Mouse (Mus musculus): ENCODE measurements at regions not wholly inside any gene's neighbourhood (a gene's known extent, or its start where the extent isn't known, plus 50 kb on each side); places are given as distances from the start of the nearest gene placed in this dataset.

GRCm38 (mm10) chr4:127413997-127414964 is 56.3 kb upstream of the Gjb5 start:
- TF ChIP-seq CTCF (IDR thresholded peaks at IDR 0.05; ENCODE audit: low read depth) (no peak), EP300 (IDR thresholded peaks at IDR 0.05; ENCODE audit: low read depth) (no peak)
